Mouse (Mus musculus) erythroblast, adult 5-6 weeks (primary cell): ENCODE measurements around the gene Acad12. TPM values are rescaled to one million over a fixed set of nuclear protein-coding genes. Genes with fewer than 3 reads are reported as not detected.
"Not testable (repeated sequence)": the region's sequence is repeated elsewhere in the genome, so short reads cannot be mapped to it uniquely, and the experiment has no call there.

Experiments used
- ATAC-seq: replicated peaks from 2 replicates; pipeline ENCODE4 v1.8.0; 2016; ENCODE audit warnings: moderate number of reproducible peaks, mild to moderate bottlenecking, moderate TSS enrichment, inconsistent platforms; ENCODE audit not compliant: poor library complexity, low FRiP score, severe bottlenecking
- total RNA-seq, 2 experiments: library from RNA; stranded (forward) in 1 of 2; stranded (reverse) in 1 of 2; fragments of 150-400 nt in 1 of 2; fragments of 200-764, 138-1000 nt in 1 of 2; gene quantifications; 2 replicates each; pipeline versions ENCODE4 v1.2.3 to v1.2.4; 2015 to 2017; ENCODE audit warnings: low replicate concordance in 2 of 2

Gene Acad12
- total RNA-seq, 2 experiments from 2014 or later = 0.51 to 1.9 TPM

DNA sequence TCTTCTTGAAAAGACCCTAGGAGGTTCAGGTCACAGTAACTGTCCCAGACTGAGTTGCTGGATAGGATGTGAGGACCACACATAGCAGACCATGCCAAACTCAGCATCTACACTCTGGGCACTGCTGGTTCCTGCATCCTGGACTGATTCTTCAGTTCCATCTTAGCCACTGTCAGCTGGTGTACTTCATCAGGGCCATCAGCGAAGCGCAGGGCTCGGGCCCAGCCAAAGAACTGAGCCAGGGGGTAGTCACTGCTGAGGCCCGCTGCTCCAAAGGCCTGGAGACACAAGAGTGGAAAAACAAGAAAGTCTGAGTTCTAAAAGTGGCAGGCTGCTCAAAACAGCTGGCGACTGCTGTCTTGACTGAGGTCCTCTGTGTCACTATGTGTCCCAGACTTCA, 2.4 kb upstream of the Acad12 start:
- no peak for ATAC-seq

DNA sequence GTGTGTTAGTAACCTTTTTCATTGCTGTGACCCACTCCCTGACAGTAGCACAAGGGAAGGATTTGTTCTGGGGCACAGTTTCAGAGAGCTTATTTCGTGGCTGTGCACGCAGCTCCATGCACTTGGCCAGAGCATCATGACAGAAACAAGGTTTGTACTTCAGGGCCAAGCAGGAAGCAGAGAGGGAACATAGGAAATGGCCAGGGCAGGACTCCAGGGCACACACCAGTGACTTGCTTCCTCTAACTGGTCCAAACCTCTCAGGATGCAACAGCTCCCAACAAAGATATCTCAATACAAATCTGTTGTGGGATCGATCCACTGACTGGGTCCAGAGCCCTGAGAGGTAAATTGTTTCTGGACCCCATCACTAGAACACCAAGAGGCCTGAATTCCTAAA, 3.8 kb downstream of the Acad12 start:
- not testable (repeated sequence) for ATAC-seq

DNA sequence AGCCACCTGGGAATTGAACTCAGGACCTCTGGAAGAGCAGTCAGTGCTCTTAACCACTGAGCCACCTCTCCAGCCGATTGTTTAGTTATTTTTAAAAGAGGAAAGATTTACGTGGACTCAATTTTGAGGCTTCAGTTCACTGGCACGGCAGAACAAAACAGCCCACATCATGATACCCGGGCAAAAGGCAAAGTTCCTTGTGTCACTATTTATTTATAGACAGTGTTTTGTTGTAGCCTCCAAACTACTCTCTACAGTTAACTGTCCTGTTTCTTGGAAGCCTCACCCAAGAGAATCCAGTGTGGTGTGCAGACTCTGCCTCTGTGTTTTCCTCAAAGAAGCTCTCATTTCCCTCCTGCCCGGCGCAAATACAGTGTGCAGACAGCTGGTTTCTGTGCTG, 6.7 kb downstream of the Acad12 start:
- ATAC-seq = no peak

DNA sequence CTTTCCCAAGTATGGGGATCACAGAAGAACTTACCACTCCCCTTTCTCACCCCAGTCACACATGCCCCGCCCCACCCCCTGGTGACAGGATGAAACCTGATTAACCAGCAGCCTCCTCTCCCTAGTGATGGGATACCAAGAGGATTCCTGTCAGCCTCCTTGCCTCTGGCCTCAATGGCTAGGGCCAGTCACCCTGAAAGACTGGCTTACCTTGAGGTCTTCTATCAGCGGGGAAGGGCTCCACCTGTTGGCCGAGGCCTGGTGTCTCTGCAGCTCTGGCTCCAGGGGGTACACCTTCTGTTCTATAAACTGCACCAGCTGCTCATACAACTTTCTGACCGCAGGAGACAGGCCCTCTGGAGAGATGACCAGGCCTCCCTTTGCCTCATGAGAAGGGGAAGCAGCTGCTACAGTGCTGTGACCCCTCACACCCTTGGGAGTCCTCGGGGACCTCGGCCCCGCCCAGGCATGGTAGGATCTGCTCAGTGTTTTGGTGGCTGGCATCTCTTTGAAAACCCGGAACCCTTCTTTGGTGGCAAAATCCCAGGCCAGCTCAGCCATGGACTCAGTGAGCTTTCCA, 9.1 kb downstream of the Acad12 start:
- not testable (repeated sequence) for ATAC-seq

DNA sequence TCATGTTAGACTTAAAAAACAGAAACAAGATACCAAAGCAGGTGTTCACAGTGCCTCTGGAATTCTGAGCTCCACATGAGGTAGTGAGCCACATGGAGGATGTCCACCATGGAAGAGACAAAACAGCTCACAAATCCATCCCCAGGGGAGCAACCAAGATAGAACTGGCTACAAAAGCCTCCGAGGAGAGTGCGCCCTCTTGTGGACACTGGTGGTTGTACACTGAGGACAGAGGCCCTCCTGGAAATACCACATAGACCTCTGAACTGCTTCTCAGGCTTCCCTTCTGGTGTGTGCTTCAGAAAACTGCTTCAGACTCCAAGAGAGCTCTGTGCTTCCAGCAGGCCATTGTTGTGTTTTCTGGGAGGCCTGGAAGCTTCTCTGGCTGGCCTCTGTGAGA, 12.6 kb downstream of the Acad12 start:
- ATAC-seq = peak; percentile 79

DNA sequence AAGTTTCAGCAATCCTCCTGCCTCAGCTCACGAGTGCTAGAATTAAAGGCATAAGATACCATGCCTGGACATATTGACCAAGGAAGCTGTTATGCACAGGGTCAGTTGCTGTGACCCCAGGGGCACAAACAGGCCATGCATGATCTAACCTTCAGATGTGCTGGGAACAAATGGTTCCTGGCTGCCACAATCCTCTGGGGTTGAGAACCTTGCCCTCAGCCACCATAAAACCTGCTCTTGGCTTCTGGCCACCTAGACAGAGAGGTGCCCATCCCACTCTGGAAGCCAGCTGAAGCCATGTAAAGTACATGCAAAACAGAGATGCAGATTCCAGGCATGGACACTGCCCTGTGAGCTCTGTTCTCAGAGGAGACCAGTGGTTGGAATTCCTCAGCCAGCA, 14.9 kb downstream of the Acad12 start:
- ATAC-seq = not testable (repeated sequence)

DNA sequence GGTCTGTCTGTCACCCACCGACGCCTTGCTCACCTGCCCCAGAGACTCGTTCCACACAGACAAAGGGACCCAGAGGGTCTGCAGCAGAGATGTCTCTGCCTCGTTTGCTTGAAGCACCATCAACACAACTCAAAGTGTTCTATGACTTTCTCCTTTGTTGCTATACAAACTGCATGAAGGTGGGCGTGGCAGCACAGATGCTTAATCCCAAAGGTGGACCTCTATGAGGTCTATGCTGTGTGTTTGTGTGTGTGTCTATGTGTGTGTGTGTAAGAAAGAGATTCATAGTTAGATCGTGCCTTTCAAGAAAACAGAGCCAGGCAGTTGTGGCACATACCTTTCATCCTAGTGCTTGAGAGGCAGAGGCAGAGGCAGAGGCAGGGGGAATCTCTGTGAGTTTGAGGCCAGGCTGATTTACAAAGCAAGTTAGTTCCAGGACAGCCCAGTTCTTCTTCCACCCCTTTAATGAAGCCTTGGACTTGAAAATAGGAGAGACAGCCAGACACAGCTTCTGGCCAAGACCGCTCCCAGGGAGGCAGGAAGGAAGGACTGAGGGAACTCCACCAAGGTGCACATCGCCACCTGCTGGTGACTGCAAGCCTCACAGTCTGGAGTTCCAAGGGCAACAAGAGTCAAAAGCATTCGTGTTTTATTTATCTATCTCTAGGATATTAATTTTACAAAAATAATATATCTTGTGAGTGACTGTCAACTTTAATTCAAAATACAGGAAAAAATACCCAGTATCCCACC, 17.0 kb downstream of the Acad12 start:
- ATAC-seq = peak; percentile 81

DNA sequence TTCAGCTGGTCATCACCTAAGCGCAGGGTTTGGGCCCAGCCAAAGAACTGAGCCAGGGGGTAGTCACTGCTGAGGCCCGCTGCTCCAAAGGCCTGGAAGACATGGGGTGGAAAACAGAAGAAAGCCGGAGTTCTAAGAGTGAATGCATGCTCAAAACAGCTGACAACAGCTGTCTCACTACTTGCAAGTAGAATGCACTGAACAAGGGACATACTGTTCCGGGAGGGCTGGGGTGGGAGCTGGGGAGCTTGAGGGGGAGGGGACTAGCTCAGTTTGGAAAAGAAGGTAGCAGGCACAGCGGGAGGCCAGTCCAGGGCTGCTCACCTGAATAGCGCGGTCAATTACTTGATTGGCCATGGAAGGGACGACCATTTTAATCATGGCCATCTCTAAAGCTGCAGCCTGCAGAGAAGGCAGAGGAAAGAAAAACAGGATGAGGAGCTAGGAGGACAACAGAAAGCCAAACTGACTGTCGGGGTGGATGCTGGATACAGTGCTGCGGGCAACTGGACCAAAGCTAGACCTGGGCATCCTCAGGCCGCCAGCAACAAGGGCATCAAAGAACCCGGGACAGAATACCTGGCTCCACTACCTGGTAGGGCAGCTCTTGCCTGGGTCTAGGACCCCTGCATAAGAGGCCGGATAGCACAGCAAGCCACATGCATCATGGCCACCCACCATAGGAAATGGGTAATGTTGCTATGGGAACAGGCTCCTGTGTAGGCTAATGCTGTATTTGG, 19.7 kb downstream of the Acad12 start:
- ATAC-seq = no peak

DNA sequence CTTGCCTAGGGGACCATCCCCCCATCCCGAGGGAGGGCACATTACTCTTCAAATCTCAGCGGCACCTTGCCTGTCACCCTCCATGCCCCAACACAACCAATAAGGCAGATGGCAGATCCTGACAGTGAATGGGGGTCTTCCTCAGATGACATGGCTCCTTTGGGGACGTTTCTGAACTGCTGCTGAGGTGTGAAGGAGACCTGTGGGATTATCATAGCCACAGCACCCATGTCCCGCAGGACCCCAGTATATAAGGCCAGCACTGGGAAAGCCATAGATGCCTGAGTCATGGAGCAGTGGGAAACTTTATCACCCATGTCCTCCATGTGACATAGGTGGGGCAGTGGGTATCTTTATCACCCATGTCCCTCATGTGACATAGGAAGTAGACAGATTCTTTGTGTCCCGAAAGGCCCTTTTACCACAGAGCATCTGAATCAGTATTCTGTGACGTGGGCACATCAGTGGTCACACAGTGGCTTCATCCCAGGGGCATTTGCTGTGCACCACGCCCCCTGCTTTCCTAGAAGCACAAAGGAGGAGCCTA, 20.7 kb downstream of the Acad12 start:
- no peak for ATAC-seq

DNA sequence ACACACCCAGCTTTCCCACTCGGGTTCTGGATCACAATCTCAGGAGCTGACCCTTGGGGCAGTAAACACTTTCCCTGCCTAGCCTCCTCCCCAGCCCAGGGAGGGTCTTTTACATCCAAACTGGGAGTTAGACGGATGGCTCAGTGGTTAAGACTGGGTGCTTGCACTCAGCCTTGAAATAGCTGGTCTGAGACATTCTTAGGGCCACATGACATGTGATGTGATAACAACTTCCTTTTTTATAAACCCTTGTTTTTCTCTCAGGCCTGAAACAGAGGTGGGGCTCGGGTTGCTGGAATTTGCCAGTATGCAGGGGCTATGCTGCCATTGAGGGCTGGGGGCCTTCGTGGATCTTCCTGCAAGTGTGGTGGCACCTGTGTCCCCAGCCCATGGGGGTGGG, 21.4 kb downstream of the Acad12 start:
- no peak for ATAC-seq

DNA sequence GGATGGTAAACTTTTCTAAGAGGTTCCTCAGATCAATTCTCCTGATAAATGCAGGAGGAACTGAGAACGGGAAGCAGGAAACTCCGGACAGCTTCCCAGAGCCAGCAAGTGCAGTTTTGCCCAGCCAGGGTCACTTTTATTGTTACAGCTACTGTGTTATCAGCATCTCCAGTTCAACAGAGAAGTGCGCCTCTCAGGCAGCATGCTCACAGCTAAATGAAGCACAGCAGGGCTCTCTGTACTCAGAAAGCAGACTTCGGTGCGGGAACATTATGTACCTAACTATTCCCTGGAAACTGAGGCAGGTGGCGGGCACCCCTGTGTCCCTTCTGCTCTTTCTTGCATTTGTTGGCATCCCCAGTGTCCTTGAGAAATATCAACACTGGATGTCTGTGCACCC, 22.5 kb downstream of the Acad12 start:
- ATAC-seq = no peak

DNA sequence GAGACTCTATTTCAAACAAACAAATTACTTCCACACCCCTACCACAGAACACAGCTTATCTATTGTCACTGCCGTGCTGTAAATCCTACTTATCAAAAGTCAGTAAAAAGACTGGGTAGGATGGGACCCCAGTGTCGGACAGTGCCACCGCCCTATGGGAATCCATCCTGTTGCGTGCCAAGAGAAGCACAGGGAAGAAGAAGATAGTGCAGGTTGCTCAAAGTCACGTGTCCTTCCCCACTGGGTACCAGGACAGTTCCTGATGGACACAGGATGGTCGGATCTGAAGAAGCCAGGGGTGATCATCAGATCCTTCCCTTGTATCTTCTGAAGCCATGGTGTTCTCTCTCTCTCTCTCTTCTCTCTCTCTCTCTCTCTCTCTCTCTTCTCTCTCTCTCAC, 23.0 kb downstream of the Acad12 start:
- ATAC-seq = no peak

DNA sequence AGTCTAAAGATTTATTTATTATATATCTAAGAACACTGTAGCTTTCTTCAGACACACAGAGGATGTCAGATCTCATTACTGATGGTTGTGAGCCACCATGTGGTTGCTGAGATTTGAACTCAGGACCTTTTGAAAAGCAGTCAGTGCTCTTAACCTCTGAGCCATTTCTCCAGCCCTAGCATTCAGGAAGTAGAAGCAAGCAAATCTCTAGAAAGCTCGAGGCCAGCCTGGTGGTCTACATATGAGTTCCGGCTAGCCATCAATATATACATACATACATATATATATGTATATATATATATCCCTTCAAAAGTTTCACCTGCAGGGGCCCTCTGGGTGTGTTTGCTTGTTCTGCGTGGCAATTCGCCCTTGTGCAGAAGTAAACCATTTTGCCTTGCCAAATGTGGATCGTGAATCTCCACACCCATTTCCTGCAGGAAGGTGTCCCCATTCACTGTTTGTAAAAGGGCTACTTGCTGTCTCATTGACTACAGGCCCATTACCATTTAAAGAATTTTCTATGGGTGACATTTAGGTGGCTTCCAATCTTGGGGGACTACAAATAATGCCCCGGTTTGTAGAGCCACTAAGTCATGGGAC, 23.9 kb downstream of the Acad12 start:
- no peak for ATAC-seq

DNA sequence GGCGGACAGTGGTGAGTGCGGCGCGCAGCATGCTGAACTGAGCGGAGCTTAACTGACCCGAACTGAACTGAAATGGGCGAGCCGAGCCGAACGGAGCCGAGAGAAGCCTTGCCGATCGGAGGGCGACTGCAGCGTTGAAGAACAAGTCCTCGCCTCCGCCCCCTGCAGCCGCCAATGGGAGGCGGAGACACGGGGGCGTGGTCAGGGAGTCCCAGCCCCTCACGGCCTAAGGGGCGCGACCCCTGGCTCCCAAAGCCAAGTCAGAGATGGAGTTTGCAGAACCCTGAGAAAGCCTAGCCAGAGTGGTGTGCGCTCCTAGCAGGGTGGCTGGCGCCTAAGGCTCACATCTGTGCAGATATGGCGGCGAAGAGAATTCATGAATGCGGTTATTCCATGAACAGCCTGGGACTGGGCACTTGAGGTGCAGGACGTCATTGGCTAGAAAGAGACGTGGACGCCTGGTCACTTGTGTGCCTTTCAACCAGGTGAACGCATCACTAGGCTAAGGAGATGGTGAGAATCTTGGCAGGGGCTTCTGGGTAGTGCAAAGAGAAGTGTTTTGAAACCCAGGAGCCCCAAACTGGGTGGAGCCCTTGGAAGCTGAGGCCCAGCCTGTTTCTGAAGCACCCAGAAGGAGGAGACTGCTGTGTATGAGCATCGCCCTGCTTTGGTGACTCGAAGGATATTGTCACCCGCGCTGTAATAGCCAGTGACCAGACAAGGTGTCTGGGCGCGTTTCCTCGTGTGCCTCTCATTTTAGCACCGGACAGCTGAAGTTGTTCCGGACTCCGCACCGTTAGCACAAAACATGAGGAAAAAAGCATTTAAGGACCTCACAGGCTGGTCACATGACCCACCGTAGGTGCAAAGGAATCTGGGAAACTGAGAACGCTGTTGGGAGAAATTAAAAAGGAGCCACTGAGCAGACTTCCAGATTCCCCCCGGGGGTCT, 25.0 kb downstream of the Acad12 start, which contains the start of gene Aldh2:
TSS of gene Aldh2 (minus strand) at position 374 of the 951 bp plus-strand sequence.
- peak; percentile 85 for ATAC-seq

DNA sequence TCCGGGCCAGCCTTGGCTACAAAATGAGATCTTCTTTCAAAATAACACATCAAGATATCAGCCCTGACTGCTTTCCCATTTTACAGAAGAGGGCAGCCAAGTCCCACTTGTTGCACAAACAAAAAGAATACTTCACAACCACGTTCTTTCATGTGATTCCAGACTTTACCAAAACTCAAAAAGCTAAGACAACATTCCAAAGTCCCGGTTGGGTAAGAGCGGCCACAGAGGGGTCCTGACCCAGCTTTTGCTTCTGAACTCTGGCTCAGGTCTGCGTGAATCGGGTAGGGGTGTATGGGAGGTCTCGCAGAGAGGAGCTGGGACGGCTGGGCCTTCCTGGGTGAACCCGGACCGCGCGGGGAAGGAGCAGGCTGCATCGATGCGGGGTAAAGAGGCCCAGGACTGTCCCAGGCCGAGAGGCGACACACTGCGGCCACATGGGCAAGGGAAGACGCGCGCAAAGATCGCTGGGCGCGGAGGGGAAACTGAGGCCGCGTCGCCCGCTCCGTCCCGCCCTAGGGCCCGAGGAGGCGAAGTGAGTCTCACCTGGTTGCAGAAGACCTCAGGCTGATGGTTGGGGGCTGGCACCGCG, 25.8 kb downstream of the Acad12 start:
- ATAC-seq = no peak

DNA sequence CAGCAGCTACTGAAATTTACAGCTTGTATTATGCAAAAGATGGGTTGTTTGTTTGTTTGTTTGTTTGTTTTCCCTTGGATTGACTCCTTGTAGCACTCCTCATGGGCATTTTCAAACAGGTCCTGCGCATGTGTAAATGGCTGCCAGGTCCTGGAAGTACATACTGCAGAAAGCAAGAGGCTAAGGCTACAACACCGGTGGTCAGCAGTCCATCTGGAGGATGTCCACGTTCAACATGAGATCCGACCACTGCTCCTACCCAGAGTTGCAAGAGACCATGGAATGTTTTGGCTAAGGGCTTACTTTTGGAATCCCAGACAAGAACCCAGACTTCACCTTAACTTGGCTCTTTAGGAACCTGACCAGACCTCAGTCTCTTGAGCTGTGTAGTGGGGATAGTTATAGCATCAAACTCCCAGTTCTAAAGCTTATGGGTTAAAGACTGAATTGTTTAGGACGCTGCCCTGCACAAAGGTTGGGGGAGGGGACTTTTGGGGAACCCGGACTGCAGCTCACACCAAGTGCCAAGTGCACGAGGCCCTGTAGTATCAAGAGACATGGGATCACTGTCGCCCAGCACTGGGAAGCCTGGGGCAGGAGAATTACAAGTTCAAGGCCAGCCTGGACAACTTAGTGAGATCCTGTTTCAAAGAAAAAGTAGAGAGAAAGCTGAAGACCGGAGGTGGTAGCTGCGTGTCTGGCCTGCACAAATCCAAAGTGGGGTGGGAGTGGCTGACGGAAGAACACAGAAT, 26.5 kb downstream of the Acad12 start:
- no peak for ATAC-seq

DNA sequence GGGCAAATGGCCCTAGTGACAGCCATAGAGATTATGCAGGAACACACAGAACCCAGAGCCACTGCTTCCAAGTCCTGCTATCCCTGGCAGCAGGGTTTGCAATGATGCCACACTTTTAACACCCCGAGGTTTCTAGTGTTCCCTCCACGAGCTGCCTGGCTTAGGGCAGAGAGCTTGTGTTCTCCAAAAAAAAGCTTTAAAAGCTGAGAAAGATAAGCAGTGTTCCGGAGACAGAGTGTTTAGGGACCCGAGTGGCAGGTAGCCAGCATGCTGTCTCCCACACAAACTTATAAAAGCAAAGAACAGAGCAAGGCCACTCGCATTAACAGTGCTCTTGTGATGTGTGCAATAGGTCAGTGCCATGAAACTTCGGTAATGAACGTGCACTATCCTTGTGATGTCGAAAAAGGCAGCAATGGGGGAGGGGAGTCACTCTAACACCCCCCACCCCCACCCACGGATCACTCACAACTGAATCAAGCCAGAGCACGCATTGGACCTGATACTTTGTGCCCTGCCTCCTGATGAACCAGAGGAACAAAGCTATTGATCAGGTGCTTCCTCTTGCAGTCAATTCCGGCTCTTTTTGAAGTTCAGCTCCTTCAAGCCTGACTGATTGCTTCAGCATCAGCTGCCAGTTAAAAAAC, 27.2 kb downstream of the Acad12 start:
- ATAC-seq = no peak

DNA sequence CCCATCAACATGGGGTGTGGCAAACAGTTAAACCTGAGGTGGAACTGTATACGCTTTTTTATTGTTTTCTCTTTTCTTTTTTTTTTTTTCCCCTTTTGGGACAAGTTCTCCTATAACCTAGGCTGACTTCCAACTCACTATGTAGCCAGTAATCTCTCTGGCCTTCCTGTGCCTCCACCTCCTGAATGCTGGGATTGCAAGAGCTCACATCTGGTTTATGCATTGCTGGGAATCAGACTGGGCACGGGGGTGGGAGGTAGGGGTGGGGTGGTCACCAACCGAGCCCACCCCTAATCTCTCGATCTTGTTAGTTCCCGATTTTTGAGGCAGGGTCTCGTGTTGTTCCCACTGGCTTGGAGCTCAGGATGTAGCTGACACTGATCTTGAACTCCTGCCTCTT, 28.8 kb downstream of the Acad12 start:
- ATAC-seq = no peak
